Mouse (Mus musculus) spleen, adult 2 months (tissue): ENCODE results near the gene Podn. TPM values are rescaled to one million over a fixed set of nuclear protein-coding genes. Genes with fewer than 3 reads are reported as not detected.

Experiments
- DNase-seq, 2 experiments: peaks; one replicate each; pipeline versions ENCODE4 v3.0.0 to v3.0.0-alpha.2; 2012 to 2021; ENCODE audit warnings: low spot score in 2 of 2, low read depth in 1 of 2
- H3K27ac ChIP-seq: fragments of 200-500 bp; 2 replicates; pipeline ENCODE4 v1.5.1; 2012; ENCODE audit warnings: low read length, inconsistent platforms; ENCODE audit not compliant: insufficient read depth
- H3K27me3 ChIP-seq: fragments of 200-500 bp; 2 replicates; pipeline ENCODE4 v1.6.1; 2012; ENCODE audit warnings: mild to moderate bottlenecking, moderate library complexity, low read length, inconsistent platforms; ENCODE audit not compliant: control insufficient read depth, insufficient read depth
- H3K36me3 ChIP-seq: fragments of 200-500 bp; 2 replicates; pipeline ENCODE4 v1.6.1; 2012; ENCODE audit warnings: mild to moderate bottlenecking, low read length, inconsistent platforms; ENCODE audit not compliant: control insufficient read depth, insufficient read depth
- H3K4me1 ChIP-seq: fragments of 200-500 bp; 2 replicates; pipeline ENCODE4 v1.6.1; 2011; ENCODE audit warnings: inconsistent platforms; ENCODE audit not compliant: control insufficient read depth, insufficient read depth, insufficient read length
- H3K4me3 ChIP-seq: fragments of 200-500 bp; 2 replicates; pipeline ENCODE4 v1.5.1; 2011; ENCODE audit warnings: mild to moderate bottlenecking, inconsistent platforms; ENCODE audit not compliant: insufficient read depth, insufficient read length; ENCODE audit errors: extremely low read depth
- CTCF ChIP-seq: fragments of 200-500 bp; IDR thresholded peaks from 2 replicates; pipeline ENCODE4 v1.5.1; 2011; ENCODE audit warnings: mild to moderate bottlenecking, inconsistent platforms; ENCODE audit not compliant: insufficient read depth, insufficient read length, insufficient replicate concordance; ENCODE audit errors: extremely low read depth
- POLR2A ChIP-seq: fragments of 200-500 bp; IDR thresholded peaks from 2 replicates; pipeline ENCODE4 v1.6.1; 2011; ENCODE audit warnings: low read depth, low read length, inconsistent platforms
- WGBS: fragments of 180-500 bp; shearing (Covaris S2); methylation state at CpG from one replicate; pipeline ENCODE4 v1.1.7; 2018; 5-methylcytosine and 5-hydroxymethylcytosine counted together
- polyA plus RNA-seq: library from polyadenylated mRNA; depleted of rRNA; stranded (reverse); fragments of >200 nt; gene quantifications from 2 replicates; pipeline ENCODE4 v1.2.3, GENCODE M21; 2012

Gene Podn
- polyA plus RNA-seq, 1 experiment, result 8.0 TPM

- Histone ChIP-seq H3K27ac (no peak overlapping the region), H3K4me1 (peaks cover 2% of the 10 kb centered on the region; the same call in 1 of the 2 replicates), H3K36me3 (no peaks in the 10 kb centered on the region), H3K4me3 (no peak overlapping the region), H3K27me3 (no peaks in the 10 kb centered on the region)
- DNase-seq, result no peak
- TF ChIP-seq CTCF, result no peak
- no peak for TF ChIP-seq POLR2A
- WGBS, result 80% methylated on average over 5 of the region's 5 CpGs
Measured at GRCm38 (mm10) chr4:107990818-107991217, 105.4 kb downstream of the Podn start.

- H3K36me3 ChIP-seq, result no peaks in the 10 kb centered on the region
- WGBS, result 6% methylated on average over 8 of the region's 8 CpGs
- peak; percentile 44 to 53 for DNase-seq
- TF ChIP-seq POLR2A, result no peak
- peak; percentile 38; the same call in 1 of the 2 replicates for TF ChIP-seq CTCF
- peaks cover 2% of the 10 kb centered on the region; the same call in 1 of the 2 replicates for H3K4me1 ChIP-seq
- no peaks in the 10 kb centered on the region for H3K27me3 ChIP-seq
- no peak overlapping the region for H3K4me3 ChIP-seq
- H3K27ac ChIP-seq, result no peak overlapping the region
Measured at GRCm38 (mm10) chr4:107988931-107989330, 107.3 kb downstream of the Podn start.

GRCm38 (mm10) chr4:107986386-107987168, 109.7 kb downstream of the Podn start:
- no peaks in the 10 kb centered on the region for H3K36me3 ChIP-seq
- peaks cover 2% of the 10 kb centered on the region; the same call in 1 of the 2 replicates for H3K4me1 ChIP-seq
- TF ChIP-seq CTCF (no peak), POLR2A (no peak)
- H3K4me3 ChIP-seq, result no peak overlapping the region
- no peak overlapping the region for H3K27ac ChIP-seq
- DNase-seq, result no peak
- WGBS, result 85% methylated on average over 11 of the region's 11 CpGs
- no peaks in the 10 kb centered on the region for H3K27me3 ChIP-seq

- WGBS, result 77% methylated on average over 5 of the region's 5 CpGs
- Histone ChIP-seq H3K27ac (no peak overlapping the region), H3K4me3 (no peak overlapping the region), H3K27me3 (no peaks in the 10 kb centered on the region), H3K4me1 (peaks cover 2% of the 10 kb centered on the region; the same call in 1 of the 2 replicates), H3K36me3 (no peaks in the 10 kb centered on the region)
- TF ChIP-seq CTCF (no peak), POLR2A (no peak)
- DNase-seq, result no peak
Measured at GRCm38 (mm10) chr4:107985812-107986211, 110.4 kb downstream of the Podn start.

GRCm38 (mm10) chr4:107984282-107984981, 111.8 kb downstream of the Podn start:
- H3K27ac ChIP-seq, result 0 out of 2 replicates have a peak overlapping the region, but pooled peaks have one; percentile 12
- no peak for DNase-seq

GRCm38 (mm10) chr4:107983717-107984116, 112.5 kb downstream of the Podn start:
- Histone ChIP-seq H3K27me3 (no peaks in the 10 kb centered on the region), H3K4me3 (no peak overlapping the region), H3K36me3 (no peaks in the 10 kb centered on the region), H3K4me1 (no peaks in the 10 kb centered on the region), H3K27ac (no peak overlapping the region)
- TF ChIP-seq CTCF, result no peak
- no peak for TF ChIP-seq POLR2A
- no peak for DNase-seq
- WGBS, result 88% methylated on average over 1 of the region's 1 CpGs

More at GRCm38 (mm10) chr4:107984282-107984981, 111.8 kb downstream of the Podn start:
- 68% methylated on average over 7 of the region's 7 CpGs for WGBS
- no peak for TF ChIP-seq POLR2A
- TF ChIP-seq CTCF, result no peak
- Histone ChIP-seq H3K27me3 (no peaks in the 10 kb centered on the region), H3K36me3 (no peaks in the 10 kb centered on the region), H3K4me3 (no peak overlapping the region), H3K4me1 (peaks cover 2% of the 10 kb centered on the region; the same call in 1 of the 2 replicates)
